Mouse (Mus musculus): ENCODE measurements around the gene Ryk. TPM values are rescaled to one million over a fixed set of nuclear protein-coding genes. Genes with fewer than 3 reads are reported as not detected.

The Ryk gene
- polyA plus RNA-seq, 1 experiment, result 6.8 TPM

- Histone ChIP-seq H3K36me3 (ENCODE audit: control insufficient read depth, insufficient read depth, low read length) (no peaks in the 10 kb centered on the region), H3K4me1 (ENCODE audit: control insufficient read depth, insufficient read depth, insufficient read length) (no peaks in the 10 kb centered on the region), H3K4me3 (ENCODE audit: extremely low read depth, insufficient read depth, insufficient read length) (no peak overlapping the region), H3K27ac (ENCODE audit: insufficient read depth, low read length) (no peak overlapping the region), H3K27me3 (ENCODE audit: control insufficient read depth, insufficient read depth, low read length) (no peaks in the 10 kb centered on the region)
- 89% methylated on average over 9 of the region's 9 CpGs for WGBS
- DNase-seq (ENCODE audit: low read depth in 1 of 2, low spot score in 2 of 2), result no peak
- TF ChIP-seq CTCF (IDR thresholded peaks at IDR 0.05; ENCODE audit: extremely low read depth, insufficient read depth, insufficient read length, insufficient replicate concordance), result no peak
Measured at GRCm38 (mm10) chr9:102951091-102951994, 116.6 kb downstream of the Ryk start.

GRCm38 (mm10) chr9:102955866-102956265, 121.1 kb downstream of the Ryk start:
- DNase-seq (ENCODE audit: low read depth in 1 of 2, low spot score in 2 of 2), result no peak
- no peak overlapping the region for H3K4me3 ChIP-seq (ENCODE audit: extremely low read depth, insufficient read depth, insufficient read length)
- H3K27ac ChIP-seq (ENCODE audit: insufficient read depth, low read length), result no peak overlapping the region
- 78% methylated on average over 3 of the region's 3 CpGs for WGBS
- no peaks in the 10 kb centered on the region for H3K27me3 ChIP-seq (ENCODE audit: control insufficient read depth, insufficient read depth, low read length)
- no peak for TF ChIP-seq CTCF (IDR thresholded peaks at IDR 0.05; ENCODE audit: extremely low read depth, insufficient read depth, insufficient read length, insufficient replicate concordance)
- no peak for TF ChIP-seq POLR2A (IDR thresholded peaks at IDR 0.05; ENCODE audit: low read depth, low read length)
- H3K4me1 ChIP-seq (ENCODE audit: control insufficient read depth, insufficient read depth, insufficient read length), result no peaks in the 10 kb centered on the region
- no peaks in the 10 kb centered on the region for H3K36me3 ChIP-seq (ENCODE audit: control insufficient read depth, insufficient read depth, low read length)

Other genes starting within 250 kb of the Ryk start
- 26.7 and 34.1 TPM in 2 replicates for gene Anapc13, start 208.6 kb upstream of the Ryk start, polyA plus RNA-seq (2012; rRNA removed)
- 4.1 and 4.2 TPM in 2 replicates for gene Cep63, start 208.4 kb upstream of the Ryk start, polyA plus RNA-seq (2012; rRNA removed)
- 10.7 and 10.9 TPM in 2 replicates for gene Amotl2, start 118.2 kb upstream of the Ryk start, polyA plus RNA-seq (2012; rRNA removed)
- 57.0 and 67.5 TPM in 2 replicates for gene Slco2a1, start 153.8 kb downstream of the Ryk start, polyA plus RNA-seq (2012; rRNA removed)

Measured in spleen, adult 2 months (tissue).